Mouse (Mus musculus): ENCODE results near the gene D3Ertd751e.

Gene D3Ertd751e

GRCm38 (mm10) chr3:41742278-41742934, at the start of gene D3Ertd751e, which contains the start of gene Sclt1:
D3Ertd751e (plus strand) TSS chr3:41742611.
Sclt1 (minus strand) TSS chr3:41742514.
- DNase-seq (ENCODE audit: low read depth, low spot score): peak; percentile 98

- no peak for DNase-seq (ENCODE audit: low read depth, low spot score)
Measured at GRCm38 (mm10) chr3:41695681-41696080, 46.7 kb upstream of the D3Ertd751e start.

GRCm38 (mm10) chr3:41741601-41742277, 672 bp upstream of the D3Ertd751e start:
- DNase-seq (ENCODE audit: low read depth, low spot score): no peak

- no peak for DNase-seq (ENCODE audit: low read depth, low spot score)
Measured at GRCm38 (mm10) chr3:41743436-41743835, 1.0 kb downstream of the D3Ertd751e start.

- no peak for DNase-seq (ENCODE audit: low read depth, low spot score)
Measured at GRCm38 (mm10) chr3:41754556-41754955, 12.1 kb downstream of the D3Ertd751e start.

- no peak for DNase-seq (ENCODE audit: low read depth, low spot score)
Measured at GRCm38 (mm10) chr3:41762091-41762490, 19.7 kb downstream of the D3Ertd751e start.

- no peak for DNase-seq (ENCODE audit: low read depth, low spot score)
Measured at GRCm38 (mm10) chr3:41812447-41812846, 70.0 kb downstream of the D3Ertd751e start.

Measured in forelimb bud, embryonic 11.5 days (tissue).